Mouse (Mus musculus): ENCODE measurements around the gene Plxnc1. TPM values are rescaled to one million over a fixed set of nuclear protein-coding genes. Genes with fewer than 3 reads are reported as not detected.

Gene Plxnc1
- 0.70 and 0.80 TPM in 2 replicates for polyA plus RNA-seq (2015; fragmentation: Nextera tagmentation; extraction: Ambion mirVana)

DNA sequence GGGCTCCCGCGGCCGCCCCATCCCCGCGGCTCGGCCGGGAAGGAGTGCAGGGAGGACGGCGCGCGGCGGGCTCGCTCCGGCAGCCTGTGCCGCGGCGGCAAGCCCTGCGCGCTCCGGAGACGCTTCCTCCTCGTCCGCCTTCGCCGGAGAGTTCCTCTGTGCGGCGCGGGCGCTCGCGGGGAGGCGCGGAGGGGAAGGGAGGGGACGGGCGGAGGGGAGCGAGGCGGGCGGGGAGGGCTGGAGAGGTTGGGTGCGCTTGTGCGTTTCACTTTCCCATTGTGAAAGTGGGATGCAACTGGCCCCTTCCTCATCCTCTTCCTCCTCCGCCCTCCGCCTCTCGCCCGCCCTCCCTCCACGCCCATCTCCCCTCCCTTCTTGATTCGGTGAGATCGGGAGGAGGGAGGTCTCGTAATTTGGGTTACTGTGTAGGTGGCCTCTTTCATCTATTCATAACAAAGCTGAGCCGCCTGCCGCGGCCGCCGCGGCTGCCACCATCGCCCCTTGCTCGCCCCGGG lies at the start of gene Plxnc1:
TSS of gene Plxnc1 (minus strand) at position 145 of the 515 bp plus-strand sequence.
- under 1% methylated on average over 24 of the region's 57 CpGs for WGBS
- peak; percentile 31; the same call in 1 of the 2 replicates for ATAC-seq
- H3K27me3 ChIP-seq (replicated peaks; ENCODE audit: control insufficient read depth, insufficient read depth, low read length): peaks cover 75% of the 10 kb centered on the region
- no peaks in the 10 kb centered on the region for H3K4me1 ChIP-seq (replicated peaks; ENCODE audit: control insufficient read depth, insufficient read depth, low read length)
- no peak for TF ChIP-seq CTCF (IDR thresholded peaks at IDR 0.05; ENCODE audit: low read depth)
- H3K4me2 ChIP-seq (replicated peaks; ENCODE audit: low read depth): peak within 1 kb of the TSS; percentile 99
- H3K9ac ChIP-seq (ENCODE audit: low read depth, low read length): peak within 1 kb of the TSS; percentile 40
- H3K4me3 ChIP-seq (ENCODE audit: low read depth, low read length): peak within 1 kb of the TSS; percentile 67
- H3K9me3 ChIP-seq (ENCODE audit: control insufficient read depth): no peaks in the 10 kb centered on the region
- H3K36me3 ChIP-seq (ENCODE audit: control insufficient read depth, insufficient read depth): no peaks in the 10 kb centered on the region
- H3K27ac ChIP-seq (ENCODE audit: low read depth, low read length): no peak within 1 kb of the TSS

DNA sequence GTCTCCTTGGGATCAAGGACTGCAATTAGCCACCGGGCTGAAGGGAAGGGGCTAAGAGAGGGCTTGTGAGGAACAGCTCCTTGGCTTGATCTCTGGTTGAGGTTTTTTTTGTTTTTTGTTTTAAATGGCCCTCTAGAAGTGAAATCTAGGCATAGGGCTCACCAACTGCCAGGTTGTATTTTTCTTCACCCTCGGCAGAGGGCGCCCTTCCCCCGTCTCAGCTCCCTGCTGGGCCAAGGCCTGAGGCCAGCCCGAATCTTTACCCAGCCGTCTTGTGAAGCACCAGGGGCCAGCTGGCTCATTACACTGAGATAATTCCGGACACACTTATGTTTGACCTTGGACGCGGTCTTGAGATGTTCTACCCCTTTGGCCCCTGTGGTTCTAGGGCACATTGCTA lies 47.5 kb upstream of the Plxnc1 start:
- Histone ChIP-seq H3K9ac (ENCODE audit: low read depth, low read length) (no peak overlapping the region), H3K27ac (ENCODE audit: low read depth, low read length) (no peak overlapping the region), H3K9me3 (ENCODE audit: control insufficient read depth) (no peaks in the 10 kb centered on the region), H3K27me3 (replicated peaks; ENCODE audit: control insufficient read depth, insufficient read depth, low read length) (no peaks in the 10 kb centered on the region), H3K36me3 (ENCODE audit: control insufficient read depth, insufficient read depth) (no peaks in the 10 kb centered on the region), H3K4me3 (ENCODE audit: low read depth, low read length) (0 out of 2 replicates have a peak overlapping the region, but pooled peaks have one; percentile 14), H3K4me1 (replicated peaks; ENCODE audit: control insufficient read depth, insufficient read depth, low read length) (no peaks in the 10 kb centered on the region), H3K4me2 (replicated peaks; ENCODE audit: low read depth) (peak overlapping the region; percentile 65)
- 8% methylated on average over 9 of the region's 9 CpGs for WGBS
- peak; percentile 75 for ATAC-seq
- TF ChIP-seq CTCF (IDR thresholded peaks at IDR 0.05; ENCODE audit: low read depth): peak; percentile 89

DNA sequence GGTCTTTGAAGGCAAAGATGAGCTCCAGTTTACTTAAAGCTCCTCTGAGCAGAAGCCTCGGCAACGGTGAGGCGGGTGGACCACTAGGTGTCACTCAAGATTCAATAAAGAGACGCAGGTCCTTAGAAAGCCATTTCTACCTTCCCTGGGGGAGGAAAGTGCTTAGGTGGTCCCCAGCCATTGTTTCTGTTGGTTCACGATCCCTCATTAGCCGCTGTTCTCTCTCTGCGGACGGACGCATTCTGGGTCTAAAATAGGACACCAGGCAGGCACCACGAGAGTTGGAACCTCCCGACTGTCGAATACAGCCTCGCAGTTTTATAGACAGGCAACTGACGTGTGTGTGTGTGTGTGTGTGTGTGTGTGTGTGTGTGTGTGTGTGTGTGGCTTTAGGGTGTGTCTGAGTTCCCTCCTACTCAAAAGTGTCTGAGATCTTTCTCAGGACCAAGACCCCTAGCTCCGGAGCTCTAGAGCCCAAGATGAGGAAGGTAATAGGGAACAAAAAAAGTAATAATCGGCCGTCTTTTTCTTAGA lies 47.0 kb upstream of the Plxnc1 start:
- Histone ChIP-seq H3K36me3 (ENCODE audit: control insufficient read depth, insufficient read depth) (no peaks in the 10 kb centered on the region), H3K4me1 (replicated peaks; ENCODE audit: control insufficient read depth, insufficient read depth, low read length) (no peaks in the 10 kb centered on the region), H3K9ac (ENCODE audit: low read depth, low read length) (no peak overlapping the region), H3K9me3 (ENCODE audit: control insufficient read depth) (no peaks in the 10 kb centered on the region), H3K27me3 (replicated peaks; ENCODE audit: control insufficient read depth, insufficient read depth, low read length) (no peaks in the 10 kb centered on the region), H3K4me3 (ENCODE audit: low read depth, low read length) (0 out of 2 replicates have a peak overlapping the region, but pooled peaks have one; percentile 14), H3K4me2 (replicated peaks; ENCODE audit: low read depth) (peak overlapping the region; percentile 65), H3K27ac (ENCODE audit: low read depth, low read length) (no peak overlapping the region)
- peak; percentile 81 for TF ChIP-seq CTCF (IDR thresholded peaks at IDR 0.05; ENCODE audit: low read depth)
- 17% methylated on average over 17 of the region's 17 CpGs for WGBS
- peak; percentile 57 for ATAC-seq

DNA sequence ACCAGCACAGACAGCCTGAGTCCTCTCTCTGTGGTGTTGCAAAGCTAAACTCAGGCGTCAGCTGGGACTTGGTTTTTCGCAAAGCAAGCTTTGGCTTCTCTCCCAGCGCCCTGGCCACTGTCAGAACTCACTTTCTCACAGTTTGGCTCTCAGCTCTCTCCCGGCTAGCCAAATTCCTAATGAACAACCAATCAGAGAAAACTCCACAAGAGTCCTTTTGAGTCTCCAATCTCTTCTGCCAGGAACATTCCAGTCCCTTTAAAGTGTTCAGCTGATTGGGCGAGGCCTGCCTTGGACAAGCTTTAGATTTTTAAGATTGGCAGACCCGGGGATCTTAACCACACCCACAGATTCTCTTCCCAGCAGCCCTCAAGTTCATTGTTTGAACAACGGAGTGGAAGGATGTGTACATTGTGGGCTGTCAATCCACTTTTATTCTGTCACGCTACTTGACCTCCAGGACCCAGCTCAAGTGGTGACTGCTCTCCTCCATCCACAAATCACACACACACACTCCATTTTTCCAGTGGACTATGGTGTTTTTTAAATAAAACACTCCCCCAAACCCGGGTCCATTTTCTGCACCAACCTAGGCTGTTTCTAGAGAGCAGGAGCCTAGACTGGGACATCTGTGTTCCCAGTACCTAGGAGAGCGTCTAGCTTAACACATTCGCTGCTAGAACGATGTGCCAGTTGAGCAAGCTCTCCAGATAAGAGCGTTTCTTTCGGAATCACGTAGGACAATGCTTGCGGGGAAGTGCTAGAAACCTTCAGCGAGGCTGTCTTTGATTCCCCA lies 46.3 kb upstream of the Plxnc1 start:
- Histone ChIP-seq H3K9ac (ENCODE audit: low read depth, low read length) (no peak overlapping the region), H3K27ac (ENCODE audit: low read depth, low read length) (no peak overlapping the region), H3K9me3 (ENCODE audit: control insufficient read depth) (no peaks in the 10 kb centered on the region), H3K4me2 (replicated peaks; ENCODE audit: low read depth) (peak overlapping the region; percentile 65), H3K4me1 (replicated peaks; ENCODE audit: control insufficient read depth, insufficient read depth, low read length) (no peaks in the 10 kb centered on the region), H3K4me3 (ENCODE audit: low read depth, low read length) (0 out of 2 replicates have a peak overlapping the region, but pooled peaks have one; percentile 14), H3K36me3 (ENCODE audit: control insufficient read depth, insufficient read depth) (no peaks in the 10 kb centered on the region), H3K27me3 (replicated peaks; ENCODE audit: control insufficient read depth, insufficient read depth, low read length) (no peaks in the 10 kb centered on the region)
- TF ChIP-seq CTCF (IDR thresholded peaks at IDR 0.05; ENCODE audit: low read depth): no peak
- WGBS: 19% methylated on average over 17 of the region's 17 CpGs
- ATAC-seq: peak; percentile 19; the same call in 1 of the 2 replicates

DNA sequence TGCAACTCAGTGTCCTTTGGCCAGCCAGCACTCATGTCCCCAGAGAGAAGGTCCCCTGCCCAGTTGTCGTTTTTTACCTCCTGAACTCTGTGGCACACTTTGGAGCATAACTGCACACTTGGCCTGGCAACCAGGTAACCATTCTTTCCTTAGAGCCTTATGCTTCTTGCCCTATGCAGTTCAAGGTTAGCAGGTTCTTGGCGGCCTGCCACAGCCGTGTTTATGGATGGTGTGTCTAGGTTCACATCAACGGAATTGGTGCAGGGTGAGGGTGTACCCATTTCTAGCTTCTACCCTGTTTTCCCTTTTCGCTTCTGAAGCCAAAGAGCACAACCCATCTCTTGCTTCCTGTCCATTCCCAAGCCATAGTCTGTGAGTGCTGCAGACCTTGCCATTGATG lies 44.7 kb upstream of the Plxnc1 start:
- Histone ChIP-seq H3K4me3 (ENCODE audit: low read depth, low read length) (no peak overlapping the region), H3K27me3 (replicated peaks; ENCODE audit: control insufficient read depth, insufficient read depth, low read length) (no peaks in the 10 kb centered on the region), H3K4me2 (replicated peaks; ENCODE audit: low read depth) (no peak overlapping the region), H3K4me1 (replicated peaks; ENCODE audit: control insufficient read depth, insufficient read depth, low read length) (no peaks in the 10 kb centered on the region), H3K9ac (ENCODE audit: low read depth, low read length) (no peak overlapping the region), H3K27ac (ENCODE audit: low read depth, low read length) (no peak overlapping the region), H3K9me3 (ENCODE audit: control insufficient read depth) (no peaks in the 10 kb centered on the region), H3K36me3 (ENCODE audit: control insufficient read depth, insufficient read depth) (no peaks in the 10 kb centered on the region)
- no peak for TF ChIP-seq CTCF (IDR thresholded peaks at IDR 0.05; ENCODE audit: low read depth)
- 71% methylated on average over 5 of the region's 5 CpGs for WGBS
- ATAC-seq: no peak

DNA sequence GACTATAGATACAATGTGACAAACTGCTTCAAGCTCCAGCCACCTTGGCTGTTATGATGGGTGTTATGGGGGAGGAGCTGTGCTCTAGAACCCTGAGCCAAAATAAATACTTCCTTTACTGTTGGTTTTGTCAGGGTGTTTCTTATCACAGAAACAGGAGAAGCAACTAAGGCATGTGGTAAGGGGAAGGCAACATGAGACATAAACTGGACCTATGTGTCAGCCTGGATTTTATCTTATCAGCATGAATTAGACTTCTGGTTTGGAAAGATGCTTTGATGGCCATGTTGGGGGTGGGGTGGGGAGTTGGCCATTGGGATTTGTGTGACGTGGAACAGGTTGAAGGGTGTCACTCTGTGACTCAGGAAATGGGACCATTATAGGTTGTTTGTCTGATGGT lies 40.5 kb upstream of the Plxnc1 start:
- H3K9ac ChIP-seq (ENCODE audit: low read depth, low read length): no peak overlapping the region
- ATAC-seq: no peak
- H3K4me2 ChIP-seq (replicated peaks; ENCODE audit: low read depth): no peak overlapping the region
- no peak for TF ChIP-seq CTCF (IDR thresholded peaks at IDR 0.05; ENCODE audit: low read depth)
- H3K36me3 ChIP-seq (ENCODE audit: control insufficient read depth, insufficient read depth): no peaks in the 10 kb centered on the region
- H3K27me3 ChIP-seq (replicated peaks; ENCODE audit: control insufficient read depth, insufficient read depth, low read length): no peaks in the 10 kb centered on the region
- 59% methylated on average over 1 of the region's 1 CpGs for WGBS
- H3K4me3 ChIP-seq (ENCODE audit: low read depth, low read length): no peak overlapping the region
- no peaks in the 10 kb centered on the region for H3K4me1 ChIP-seq (replicated peaks; ENCODE audit: control insufficient read depth, insufficient read depth, low read length)
- no peak overlapping the region for H3K27ac ChIP-seq (ENCODE audit: low read depth, low read length)
- no peaks in the 10 kb centered on the region for H3K9me3 ChIP-seq (ENCODE audit: control insufficient read depth)
